Mouse (Mus musculus) common myeloid progenitor, adult 5-6 weeks (primary cell): ENCODE measurements at regions not wholly inside any gene's neighbourhood (a gene's known extent, or its start where the extent isn't known, plus 50 kb on each side); places are given as distances from the start of the nearest gene placed in this dataset.

Experiments
- ATAC-seq: replicated peaks from 2 replicates; pipeline ENCODE4 v1.8.0; 2016; ENCODE audit warnings: low read depth, mild to moderate bottlenecking, moderate TSS enrichment, inconsistent platforms; ENCODE audit not compliant: poor library complexity, severe bottlenecking

DNA sequence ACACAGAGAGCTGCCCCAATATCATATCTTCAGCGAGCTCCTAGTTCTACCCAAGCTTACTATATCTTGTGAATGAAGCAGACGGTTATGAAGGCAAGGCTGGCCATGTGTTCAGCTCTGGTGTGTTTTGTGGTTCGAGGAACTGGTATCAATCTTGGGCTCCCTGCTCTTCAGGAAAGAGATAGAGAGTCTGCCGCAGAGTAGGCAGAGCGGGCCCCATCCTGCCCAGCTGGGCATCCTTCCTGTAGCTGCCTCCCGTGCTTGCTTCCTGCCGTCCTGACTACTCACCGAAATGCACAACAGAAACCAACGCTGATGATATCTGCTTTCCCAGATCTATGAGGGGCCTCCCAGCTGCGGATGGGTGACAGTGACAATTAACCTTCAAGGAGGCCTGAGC is 60.3 kb downstream of the Snrpe start:
- peak; percentile 96 for ATAC-seq

DNA sequence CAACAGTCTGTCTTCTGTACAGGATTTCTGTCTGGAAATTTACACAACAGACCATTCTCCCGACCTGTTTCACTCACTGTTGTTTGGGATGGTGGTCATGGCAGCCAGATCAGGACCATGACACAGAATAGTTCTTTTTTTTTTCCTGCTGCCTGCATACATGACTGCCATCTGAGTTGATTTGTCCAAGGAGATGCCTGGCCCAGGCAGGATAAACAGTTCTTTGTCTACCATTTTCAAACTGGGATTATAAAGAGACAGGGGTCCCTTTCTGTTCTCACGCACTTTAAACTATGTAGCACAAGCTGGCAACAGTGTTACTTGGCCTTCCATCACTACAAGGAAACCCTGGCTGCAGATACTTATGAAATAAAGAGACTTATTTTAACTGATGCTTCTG is 61.1 kb downstream of the Snrpe start:
- no peak for ATAC-seq

DNA sequence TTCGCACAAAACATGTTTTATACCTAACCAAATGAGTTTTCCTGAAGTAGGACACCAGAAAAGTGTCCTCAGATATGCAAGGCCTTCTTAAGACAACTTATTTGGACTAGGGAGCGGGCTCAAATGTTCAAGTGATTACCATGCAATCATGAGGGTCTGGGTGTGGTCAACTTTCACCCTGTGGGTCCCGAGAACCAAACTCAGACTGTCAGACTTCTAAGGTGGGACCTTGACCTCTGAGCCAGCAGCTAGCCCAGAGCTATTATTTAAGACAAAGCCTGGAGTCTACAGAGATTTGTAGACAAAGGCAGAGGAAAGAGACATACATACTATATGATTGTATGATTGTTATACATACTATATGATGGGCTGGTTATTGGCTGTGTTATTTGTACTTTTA is 62.5 kb downstream of the Snrpe start:
- no peak for ATAC-seq

DNA sequence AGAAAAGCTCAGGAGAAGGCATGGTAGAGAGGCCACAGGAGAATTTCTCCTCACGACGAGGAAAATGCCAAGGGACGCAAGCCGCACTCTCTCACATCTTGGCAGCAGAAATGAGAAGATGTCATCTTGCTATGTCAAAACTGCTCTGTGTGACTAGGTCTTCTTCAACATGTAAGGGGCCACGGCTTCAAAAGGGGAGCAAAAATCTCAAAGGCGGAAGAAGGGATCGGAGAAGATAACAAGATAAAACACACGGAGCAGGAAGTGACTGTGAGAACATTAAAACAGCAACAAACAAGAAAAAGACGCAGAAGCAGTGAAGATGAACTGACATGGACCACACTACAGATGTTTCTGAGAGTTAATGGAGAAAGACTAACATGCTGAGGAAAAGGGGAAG is 65.1 kb downstream of the Snrpe start:
- no peak for ATAC-seq

DNA sequence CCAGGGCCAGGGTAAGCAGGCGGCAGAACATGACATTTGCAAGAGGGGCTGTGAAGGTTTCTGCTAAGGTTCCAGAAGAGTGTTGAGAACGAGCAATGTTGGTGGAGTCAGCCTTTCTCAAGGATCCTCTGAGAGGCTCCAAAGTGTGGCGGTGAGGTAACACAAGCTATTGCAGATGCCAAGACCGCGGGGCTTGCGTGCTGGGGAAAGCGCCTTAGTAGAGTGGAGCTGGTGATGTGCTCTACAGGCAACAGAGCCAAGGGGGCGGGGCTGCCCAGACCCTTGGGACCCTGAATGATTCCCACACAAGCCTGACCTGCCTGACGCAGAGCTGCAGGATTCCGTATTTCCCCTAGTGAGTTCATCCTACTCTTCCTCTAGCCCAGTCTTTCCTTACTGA is 66.3 kb downstream of the Snrpe start:
- ATAC-seq, result no peak

DNA sequence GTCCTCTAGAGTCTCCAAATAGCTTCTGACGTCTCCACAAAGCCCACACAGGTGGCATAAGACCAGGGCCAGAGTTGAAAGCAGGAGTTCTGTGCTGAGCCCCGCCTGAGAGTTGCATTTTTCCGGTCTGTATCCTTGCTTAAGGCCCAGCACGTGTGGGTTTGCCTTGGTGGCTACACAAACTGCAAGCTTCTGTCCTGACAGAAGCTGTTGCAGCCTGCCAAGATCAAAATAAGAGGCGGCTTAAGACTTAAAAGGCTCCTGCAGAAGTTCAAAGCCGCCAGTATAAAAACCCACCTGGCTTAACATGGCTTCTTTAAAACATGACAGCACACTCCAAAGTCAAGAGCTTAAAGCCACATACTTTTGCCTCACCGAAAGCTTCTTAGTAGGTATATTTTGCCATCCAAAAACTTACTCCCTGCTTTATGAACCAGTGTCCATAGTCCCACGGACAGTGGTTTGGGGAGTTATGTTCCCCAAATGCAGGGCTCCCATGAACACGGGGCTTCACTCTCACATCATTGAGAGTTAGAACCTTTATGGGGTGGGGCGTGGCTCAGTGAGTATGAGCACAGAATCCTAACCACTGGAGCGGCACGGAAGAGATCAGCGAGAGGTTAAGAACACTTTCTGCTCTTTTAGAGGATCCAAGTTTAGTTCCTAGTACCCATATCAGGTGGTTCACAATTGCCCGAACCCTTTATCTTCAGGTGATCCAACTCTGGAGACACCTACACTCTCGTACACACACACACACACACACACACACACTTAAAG is 67.9 kb downstream of the Snrpe start:
- ATAC-seq, result no peak

DNA sequence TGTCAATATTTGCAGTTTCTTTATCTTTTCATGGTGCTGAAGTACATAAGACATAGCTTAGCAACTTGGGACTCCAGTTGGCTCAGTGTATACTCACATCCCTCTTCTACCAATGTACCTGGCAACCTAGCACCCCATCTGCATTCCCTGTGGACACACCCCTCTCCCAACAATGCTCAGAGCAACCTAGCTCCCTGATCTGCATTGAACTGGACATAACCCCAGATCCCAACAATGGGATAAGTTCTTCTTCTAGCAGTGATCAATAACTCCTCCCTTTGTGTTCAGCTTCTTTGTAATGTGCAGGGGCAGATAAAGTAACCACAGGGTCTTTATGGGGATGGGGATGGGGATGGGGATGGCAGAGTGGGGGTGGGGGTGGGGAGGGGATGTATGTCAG is 79.4 kb downstream of the Snrpe start:
- ATAC-seq, result no peak

DNA sequence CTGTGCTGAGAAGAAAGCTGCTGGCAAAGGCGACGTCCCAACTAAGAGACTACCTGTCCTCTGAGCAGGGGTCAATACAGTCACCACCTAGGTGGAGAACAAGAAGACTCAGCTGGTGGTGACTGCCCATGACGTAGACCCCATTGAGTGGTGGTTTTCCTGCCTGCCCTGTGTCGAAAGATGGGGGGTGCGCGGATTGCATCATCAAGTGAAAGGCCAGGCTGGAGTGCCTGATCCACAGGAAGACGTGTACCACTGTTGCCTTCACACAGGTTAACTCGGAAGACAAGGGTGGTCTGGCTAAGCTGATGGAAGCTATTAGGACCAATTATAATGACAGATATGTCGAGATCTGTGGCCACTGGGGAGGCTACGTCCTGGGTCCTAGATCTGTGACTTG is 80.3 kb downstream of the Snrpe start:
- ATAC-seq, result no peak; the same call in 1 of the 2 replicates

DNA sequence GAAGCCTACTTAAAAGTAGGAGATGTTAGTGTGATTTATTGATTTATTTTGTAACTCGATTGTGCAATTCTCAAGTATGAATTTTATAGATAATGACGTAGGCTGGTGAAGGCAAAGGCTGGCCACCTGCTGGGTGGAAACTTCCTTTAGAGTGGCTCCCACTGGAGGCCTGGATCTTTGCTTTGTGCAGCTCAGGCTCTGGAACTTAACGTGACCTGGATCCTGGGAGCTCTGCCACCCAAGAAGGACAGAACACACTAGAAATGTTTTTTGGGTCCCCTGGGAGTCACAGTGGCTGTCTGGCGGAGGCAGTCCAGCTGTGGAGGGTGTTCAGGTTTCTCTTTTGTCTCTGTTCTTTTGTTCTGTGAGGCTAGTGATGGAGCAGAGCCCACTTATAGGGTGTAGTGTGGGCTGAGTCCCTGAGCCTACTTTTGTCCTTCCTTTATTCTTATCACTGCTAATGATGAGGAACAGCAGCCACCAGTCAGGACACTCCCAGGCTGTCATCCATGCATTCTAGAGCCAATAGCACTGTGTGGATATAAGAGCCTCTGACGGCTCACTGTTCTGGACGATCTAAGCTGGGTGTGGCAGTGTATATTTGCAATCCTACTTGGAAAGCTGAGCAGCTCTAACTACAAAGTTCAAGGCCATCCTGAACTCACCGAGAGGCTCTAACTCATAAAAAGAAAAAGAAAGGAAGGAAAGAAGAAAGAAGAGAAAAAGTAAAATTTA is 82.3 kb downstream of the Snrpe start:
- ATAC-seq, result no peak

DNA sequence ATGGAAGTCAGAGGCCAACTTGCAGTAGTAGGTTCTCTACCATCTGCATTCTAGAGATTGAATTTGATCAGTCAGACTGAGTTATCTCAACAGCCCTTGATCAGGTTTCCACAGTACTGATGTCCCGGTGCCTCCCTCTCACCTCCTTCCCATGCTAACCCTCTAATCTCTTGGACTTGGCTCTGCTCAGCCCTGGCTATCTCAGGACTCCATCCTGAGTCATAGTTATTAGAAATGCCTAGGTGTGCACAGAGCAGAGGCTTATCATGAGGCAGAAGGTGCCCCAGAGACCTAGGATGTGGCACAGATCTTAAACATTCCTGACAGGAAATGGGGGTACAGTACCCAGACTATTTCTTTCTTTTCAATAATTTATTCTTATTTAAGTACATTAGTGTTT is 87.3 kb downstream of the Snrpe start:
- ATAC-seq, result no peak

DNA sequence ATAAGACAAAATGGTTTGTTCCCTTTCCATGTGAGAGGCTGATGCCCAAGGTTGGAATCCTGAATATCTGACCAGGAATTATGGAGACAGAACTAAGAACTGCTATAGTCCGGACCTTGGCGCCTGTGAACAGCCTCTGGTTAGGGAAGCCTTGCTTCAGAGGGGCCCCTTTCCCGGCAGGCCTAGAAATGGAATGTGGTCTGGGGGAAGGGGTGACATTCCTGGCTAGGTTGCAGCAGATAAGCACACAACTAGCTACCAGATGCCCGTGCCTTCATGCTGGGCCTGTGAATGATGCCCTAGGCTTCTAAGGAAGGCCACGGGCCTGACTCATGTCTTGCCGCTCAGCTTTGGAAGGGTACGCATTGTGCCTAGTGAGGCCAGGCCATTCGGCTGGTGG is 89.4 kb downstream of the Snrpe start:
- ATAC-seq, result no peak

DNA sequence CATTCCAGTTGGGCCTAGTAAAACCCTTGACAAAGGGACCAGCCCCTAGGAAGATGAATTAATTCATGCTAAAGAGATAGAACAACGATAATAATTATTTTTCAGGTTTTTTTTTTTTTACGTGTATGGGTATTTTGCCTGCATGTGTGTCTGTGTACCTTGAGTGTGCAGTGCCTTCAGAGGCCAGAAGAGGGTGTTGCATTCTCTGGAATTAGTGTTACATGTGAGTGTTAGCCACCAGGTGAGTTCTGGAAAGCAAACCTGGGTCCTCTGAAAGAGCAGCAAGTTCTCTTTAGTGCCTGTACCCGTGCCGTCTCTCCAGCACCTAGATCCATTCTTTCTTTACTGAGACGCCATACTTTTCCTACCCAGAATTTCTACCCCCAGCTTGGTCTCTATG is 92.8 kb upstream of the Sox13 start:
- ATAC-seq, result no peak

DNA sequence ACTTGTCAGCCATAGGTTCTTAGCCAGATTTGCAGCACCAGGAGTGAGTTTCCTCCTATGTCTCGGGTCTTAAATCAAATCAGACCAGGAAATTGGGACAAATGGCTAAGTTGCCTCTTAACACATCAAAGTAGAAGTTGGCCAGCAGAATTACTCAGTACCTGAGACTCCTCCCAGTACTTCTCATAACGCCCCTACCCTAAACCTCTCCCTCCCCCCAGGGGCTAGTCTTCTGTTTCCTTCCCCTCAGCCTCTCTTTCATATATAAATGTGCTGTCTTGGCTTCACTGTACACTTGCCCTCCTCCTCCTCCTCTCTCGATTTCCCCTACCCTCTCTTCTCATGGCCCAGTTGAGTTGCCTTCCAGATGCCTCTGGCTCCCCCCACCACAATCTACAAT is 79.9 kb upstream of the Sox13 start:
- ATAC-seq, result no peak

DNA sequence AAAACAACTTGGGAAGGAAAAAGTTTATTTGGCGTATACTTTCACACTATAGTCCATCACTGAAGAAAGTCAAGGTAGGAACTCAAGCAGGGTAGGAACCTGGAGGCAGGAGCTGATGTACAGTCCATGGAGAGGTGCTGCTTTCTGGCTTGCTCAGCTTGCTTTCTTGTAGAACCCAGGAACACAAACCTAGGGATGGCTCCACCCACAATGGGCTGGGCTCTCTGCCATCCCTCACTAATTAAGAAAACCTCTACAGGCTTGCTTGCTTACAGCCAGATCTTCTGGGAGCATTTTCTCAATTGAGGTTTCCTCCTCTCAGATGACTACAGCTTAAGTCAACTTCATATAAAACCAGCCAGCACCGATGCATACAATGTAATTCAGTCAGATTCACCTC is 79.2 kb upstream of the Sox13 start:
- no peak for ATAC-seq

DNA sequence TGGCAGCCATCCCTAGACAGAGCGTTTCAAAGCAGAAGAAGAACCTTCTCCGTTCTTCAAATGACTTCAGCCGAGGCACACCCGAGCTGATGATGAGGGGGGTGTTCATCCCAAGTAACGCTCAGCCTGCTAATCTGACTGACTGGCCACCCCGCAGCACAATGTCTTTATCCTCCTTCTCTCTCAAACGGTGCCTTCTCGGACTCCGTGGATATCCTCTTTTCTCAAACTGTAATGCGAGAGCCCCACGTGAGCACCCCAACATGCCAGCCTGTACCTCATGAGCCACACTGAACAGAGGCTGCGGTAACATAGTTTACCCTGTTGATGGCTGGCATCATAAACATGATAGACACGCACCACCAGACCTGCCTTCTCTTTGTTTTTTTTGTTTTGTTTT is 76.8 kb upstream of the Sox13 start:
- no peak for ATAC-seq

DNA sequence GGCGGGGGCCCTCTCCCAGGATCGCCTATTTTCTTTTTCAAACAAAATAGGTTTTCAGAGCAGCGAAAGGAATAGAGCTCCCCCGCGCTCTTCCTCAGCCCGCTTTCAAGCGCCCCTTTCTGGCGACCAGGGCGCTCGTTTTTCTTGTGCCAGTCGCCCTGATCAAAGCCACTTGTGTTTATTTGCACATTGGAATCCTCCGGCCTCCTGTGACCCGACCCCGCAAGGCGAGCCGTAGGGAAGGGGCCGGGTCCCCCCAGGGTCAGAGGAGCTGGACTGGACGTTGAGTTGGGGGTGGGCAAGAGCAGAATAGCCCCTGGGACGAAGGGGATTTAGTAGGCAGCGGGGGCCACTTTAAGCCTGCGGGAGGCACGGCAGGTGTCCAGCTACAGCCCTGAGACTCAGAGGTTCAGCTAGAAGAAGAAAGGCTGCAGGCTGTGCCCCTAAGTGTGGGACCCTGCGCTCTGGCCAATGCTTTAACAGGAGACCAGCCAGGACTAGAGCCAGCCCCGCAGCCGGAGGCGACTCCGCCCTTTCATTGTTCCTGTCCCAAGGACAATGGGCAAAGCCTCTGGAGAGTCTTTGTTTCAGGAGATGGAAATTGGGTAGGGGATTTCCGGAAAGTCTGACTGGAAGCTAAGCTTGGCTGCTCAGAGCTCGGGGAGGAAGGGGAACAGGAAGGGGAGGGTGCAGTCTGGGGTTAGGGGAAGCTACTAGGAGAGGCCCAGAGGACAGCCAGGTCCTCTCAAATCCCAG is 69.0 kb upstream of the Sox13 start:
- peak; percentile 70 for ATAC-seq

DNA sequence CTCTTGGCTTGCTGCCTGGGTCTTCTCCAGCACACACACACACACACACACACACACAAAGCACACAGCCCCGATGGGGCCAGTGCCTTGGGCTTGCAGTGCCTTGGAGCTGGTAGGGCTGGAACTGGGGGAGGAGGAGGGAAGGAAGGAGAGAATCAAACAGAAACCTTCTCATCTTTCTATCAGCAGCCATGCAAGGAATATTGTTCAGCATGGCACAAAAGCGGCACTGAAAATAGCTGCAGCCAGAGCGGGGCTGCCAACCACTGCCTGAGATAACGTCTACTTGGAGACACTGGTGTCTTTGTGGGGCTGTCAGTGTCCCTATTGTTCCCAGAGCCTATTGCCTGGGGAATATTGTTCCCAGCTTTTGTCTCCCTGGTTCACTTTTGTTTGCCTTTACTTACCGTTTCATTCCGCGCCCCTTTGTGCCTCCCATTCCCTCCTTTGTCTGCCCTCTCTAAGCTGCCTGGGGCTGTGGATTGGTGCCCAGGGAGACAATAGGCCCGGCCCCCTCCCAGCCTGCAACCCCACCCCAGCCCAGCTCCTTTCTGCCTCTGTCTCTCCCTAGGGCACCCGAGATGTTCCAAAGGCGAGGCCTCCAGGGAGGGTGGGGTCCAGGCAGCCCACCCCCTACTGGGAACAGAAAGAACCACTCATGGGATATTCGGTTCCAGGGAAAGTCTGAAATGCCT is 68.3 kb upstream of the Sox13 start:
- no peak for ATAC-seq

DNA sequence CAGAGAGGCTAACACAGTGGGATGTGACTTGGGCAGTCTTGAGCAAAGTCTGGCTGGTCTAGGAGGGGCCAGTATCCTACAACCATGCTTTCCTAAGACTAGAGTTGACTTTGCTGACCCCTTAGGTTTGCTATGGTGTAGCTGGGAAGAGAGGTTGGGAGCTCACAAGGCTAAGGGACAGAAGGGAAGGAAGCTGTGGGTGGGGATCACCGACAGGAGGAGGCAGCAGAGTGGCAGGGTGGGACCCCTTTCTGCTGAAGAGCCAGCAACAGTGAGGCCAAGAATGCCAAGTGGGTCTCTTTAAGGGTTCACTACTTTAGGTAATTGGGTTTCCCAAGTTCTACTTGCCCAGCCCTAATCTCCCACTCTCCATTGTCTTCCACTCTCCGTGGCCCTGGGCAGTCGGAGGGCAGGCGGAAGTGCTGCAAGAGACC is 67.7 kb upstream of the Sox13 start:
- ATAC-seq, result no peak

DNA sequence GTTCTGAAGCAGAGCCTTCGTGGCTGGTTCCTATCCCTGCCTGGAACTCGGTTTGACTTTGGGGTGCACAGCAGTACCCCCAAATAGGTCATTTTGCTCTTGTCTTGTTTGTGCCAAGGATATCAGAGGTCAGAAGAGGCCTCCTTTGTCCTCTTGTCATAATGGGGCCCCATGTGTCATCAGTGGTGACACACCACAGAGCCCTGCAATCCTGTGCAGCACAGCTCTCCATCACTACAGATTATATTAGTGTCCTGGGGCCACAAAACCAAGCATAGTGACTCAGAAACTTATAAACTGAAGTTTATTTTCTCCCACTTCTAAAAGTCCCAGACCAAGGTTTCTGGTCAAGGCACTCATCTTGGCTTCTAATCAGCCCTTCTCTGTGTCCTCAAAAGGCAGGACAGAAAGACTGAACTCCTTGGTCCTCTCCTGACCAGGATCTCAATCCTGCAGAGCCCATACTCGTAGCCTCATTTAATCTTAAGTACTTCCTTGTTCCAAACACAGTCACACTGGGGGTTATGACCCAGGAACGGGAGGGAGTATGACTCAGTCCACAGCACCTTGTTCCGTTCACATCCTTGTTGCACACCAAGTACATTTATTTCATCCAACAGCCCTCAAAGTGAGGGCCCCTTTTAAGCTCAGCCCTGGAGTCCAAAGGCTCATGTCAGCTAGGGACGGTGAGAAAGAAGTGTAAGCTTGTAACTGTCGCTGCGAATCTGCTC is 63.2 kb upstream of the Sox13 start:
- no peak for ATAC-seq

DNA sequence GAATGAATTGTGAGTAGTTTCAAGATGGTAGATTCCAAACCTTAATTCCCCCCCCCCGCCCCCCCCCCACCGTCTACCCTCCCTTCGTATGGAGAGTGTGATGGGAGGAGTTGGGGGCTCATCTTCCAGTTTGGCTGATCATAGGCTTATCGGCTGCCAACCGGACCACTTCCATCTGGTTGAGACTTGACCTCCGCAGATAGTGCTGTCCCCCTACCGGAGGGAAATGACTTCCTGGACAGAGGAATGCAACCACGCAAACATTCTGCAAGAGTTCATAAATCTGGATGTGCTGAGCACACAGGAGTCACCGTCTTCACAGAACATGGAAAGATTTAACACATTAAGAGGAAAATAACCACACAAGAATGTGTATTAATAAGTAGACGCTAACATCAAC is 62.2 kb upstream of the Sox13 start:
- no peak for ATAC-seq
